Mouse (Mus musculus): ENCODE results near the gene Cdk2ap2. TPM values are rescaled to one million over a fixed set of nuclear protein-coding genes. Genes with fewer than 3 reads are reported as not detected.
"Not testable (repeated sequence)": the region's sequence is repeated elsewhere in the genome, so short reads cannot be mapped to it uniquely, and the experiment has no call there.

The Cdk2ap2 gene
- polyA plus RNA-seq, 1 experiment from 2014 or later: 79.2 TPM

- H3K9me3 ChIP-seq (ENCODE audit: control insufficient read depth, low read length); H3K27me3 ChIP-seq (ENCODE audit: control insufficient read depth, insufficient read depth, low read length); H3K4me2 ChIP-seq (replicated peaks); ATAC-seq (ENCODE audit: low FRiP score); H3K4me1 ChIP-seq (replicated peaks; ENCODE audit: control insufficient read depth, insufficient read depth, low read length); DNase-seq (ENCODE audit: low spot score); H3K4me3 ChIP-seq (replicated peaks; ENCODE audit: low read length); H3K9ac ChIP-seq; H3K27ac ChIP-seq: not testable (repeated sequence)
- WGBS: 28% methylated on average over 8 of the region's 8 CpGs
- peaks cover 27% of the 10 kb centered on the region for H3K36me3 ChIP-seq (replicated peaks; ENCODE audit: control insufficient read depth, insufficient read depth)
Measured at GRCm38 (mm10) chr19:4135963-4136345, 39.0 kb downstream of the Cdk2ap2 start.

DNA sequence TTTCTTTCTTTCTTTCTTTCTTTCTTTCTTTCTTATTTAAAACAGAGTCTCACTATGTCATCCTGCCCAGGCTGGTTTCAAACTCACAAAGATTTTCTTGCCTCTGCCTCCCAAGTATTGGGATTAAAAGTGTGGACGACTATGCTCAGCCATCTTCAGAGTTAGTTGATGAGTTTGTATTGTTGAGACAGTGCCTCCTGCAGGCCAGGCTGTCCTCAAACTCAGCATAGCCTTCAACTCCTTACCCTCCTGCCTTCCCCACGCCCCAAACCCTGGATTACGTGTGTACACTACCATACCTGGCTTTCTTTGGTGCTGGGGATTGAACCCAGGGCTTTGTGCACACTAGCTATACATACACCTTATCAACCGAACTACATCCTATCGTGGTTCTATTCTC lies 39.5 kb downstream of the Cdk2ap2 start:
- DNase-seq (ENCODE audit: low spot score) (no peak), ATAC-seq (ENCODE audit: low FRiP score) (no peak)
- Histone ChIP-seq H3K4me2 (replicated peaks) (no peak overlapping the region), H3K4me3 (replicated peaks; ENCODE audit: low read length) (no peak overlapping the region), H3K36me3 (replicated peaks; ENCODE audit: control insufficient read depth, insufficient read depth) (peaks cover 22% of the 10 kb centered on the region), H3K9me3 (ENCODE audit: control insufficient read depth, low read length) (no peaks in the 10 kb centered on the region), H3K4me1 (replicated peaks; ENCODE audit: control insufficient read depth, insufficient read depth, low read length) (no peaks in the 10 kb centered on the region), H3K27me3 (ENCODE audit: control insufficient read depth, insufficient read depth, low read length) (no peaks in the 10 kb centered on the region), H3K27ac (no peak overlapping the region), H3K9ac (no peak overlapping the region)
- 77% methylated on average over 5 of the region's 5 CpGs for WGBS

DNA sequence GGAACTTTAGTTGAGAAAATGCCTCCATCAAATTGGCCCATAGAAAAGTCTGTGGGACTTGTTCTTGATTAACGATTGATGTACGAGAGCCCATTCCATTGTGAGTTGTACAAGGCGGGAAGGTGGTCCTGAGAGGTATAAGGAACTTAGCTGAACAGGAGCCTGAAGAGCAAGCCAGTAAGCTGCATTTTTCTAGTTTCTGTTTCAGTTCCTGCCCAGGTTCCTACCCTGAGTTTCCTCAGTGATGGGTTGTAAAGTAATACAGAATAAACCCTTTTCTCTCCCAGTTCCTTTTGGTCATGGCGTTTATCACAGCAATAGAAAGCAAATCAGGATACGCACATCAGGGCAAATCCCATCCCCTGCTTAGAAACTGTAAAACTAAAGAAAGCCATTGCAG lies 40.9 kb downstream of the Cdk2ap2 start:
- WGBS: 81% methylated on average over 5 of the region's 5 CpGs
- Histone ChIP-seq H3K4me3 (replicated peaks; ENCODE audit: low read length) (no peak overlapping the region), H3K9me3 (ENCODE audit: control insufficient read depth, low read length) (no peaks in the 10 kb centered on the region), H3K36me3 (replicated peaks; ENCODE audit: control insufficient read depth, insufficient read depth) (peaks cover 7% of the 10 kb centered on the region), H3K4me1 (replicated peaks; ENCODE audit: control insufficient read depth, insufficient read depth, low read length) (no peaks in the 10 kb centered on the region), H3K27ac (no peak overlapping the region), H3K27me3 (ENCODE audit: control insufficient read depth, insufficient read depth, low read length) (no peaks in the 10 kb centered on the region), H3K4me2 (replicated peaks) (no peak overlapping the region), H3K9ac (no peak overlapping the region)
- ATAC-seq (ENCODE audit: low FRiP score) (no peak), DNase-seq (ENCODE audit: low spot score) (no peak)

GRCm38 (mm10) chr19:4139446-4139845 lies 42.5 kb downstream of the Cdk2ap2 start, which contains the start of gene Gpr152:
Gene Gpr152, plus strand, starts transcription at chr19:4139787.
- DNase-seq (ENCODE audit: low spot score) (no peak), ATAC-seq (ENCODE audit: low FRiP score) (no peak)
- Histone ChIP-seq H3K27me3 (ENCODE audit: control insufficient read depth, insufficient read depth, low read length) (no peaks in the 10 kb centered on the region), H3K4me3 (replicated peaks; ENCODE audit: low read length) (no peak within 1 kb of the TSS), H3K9me3 (ENCODE audit: control insufficient read depth, low read length) (no peaks in the 10 kb centered on the region), H3K4me2 (replicated peaks) (no peak within 1 kb of the TSS), H3K9ac (no peak within 1 kb of the TSS), H3K36me3 (replicated peaks; ENCODE audit: control insufficient read depth, insufficient read depth) (no peaks in the 10 kb centered on the region), H3K27ac (no peak within 1 kb of the TSS), H3K4me1 (replicated peaks; ENCODE audit: control insufficient read depth, insufficient read depth, low read length) (no peaks in the 10 kb centered on the region)
- WGBS: 75% methylated on average over 2 of the region's 2 CpGs

DNA sequence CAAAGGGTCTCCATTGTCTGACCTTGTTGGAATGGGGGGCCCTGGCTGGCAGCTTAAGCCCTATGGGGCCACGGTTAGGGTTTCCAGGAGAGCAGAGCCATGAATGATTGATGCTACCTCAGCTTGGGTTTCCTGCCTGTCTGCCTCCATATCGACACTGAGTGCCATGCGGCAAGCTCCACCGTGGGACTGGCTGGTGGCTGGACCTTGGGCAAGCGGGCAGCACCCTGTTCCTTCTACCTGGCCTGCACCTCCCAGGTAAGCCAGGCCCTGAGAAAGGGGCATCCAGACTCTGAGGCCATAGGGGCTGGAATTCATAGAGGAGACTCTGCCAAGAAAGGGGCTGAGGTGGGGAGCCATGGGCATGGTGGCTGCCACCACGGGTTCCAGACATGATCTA lies 43.2 kb downstream of the Cdk2ap2 start:
- WGBS: 87% methylated on average over 6 of the region's 6 CpGs
- Histone ChIP-seq H3K27ac (no peak overlapping the region), H3K4me1 (replicated peaks; ENCODE audit: control insufficient read depth, insufficient read depth, low read length) (no peaks in the 10 kb centered on the region), H3K36me3 (replicated peaks; ENCODE audit: control insufficient read depth, insufficient read depth) (no peaks in the 10 kb centered on the region), H3K27me3 (ENCODE audit: control insufficient read depth, insufficient read depth, low read length) (no peaks in the 10 kb centered on the region), H3K4me3 (replicated peaks; ENCODE audit: low read length) (no peak overlapping the region), H3K9ac (no peak overlapping the region), H3K9me3 (ENCODE audit: control insufficient read depth, low read length) (no peaks in the 10 kb centered on the region), H3K4me2 (replicated peaks) (no peak overlapping the region)
- ATAC-seq (ENCODE audit: low FRiP score) (no peak), DNase-seq (ENCODE audit: low spot score) (no peak)

- no peaks in the 10 kb centered on the region for H3K36me3 ChIP-seq (replicated peaks; ENCODE audit: control insufficient read depth, insufficient read depth)
- ATAC-seq (ENCODE audit: low FRiP score): no peak
- WGBS: 92% methylated on average over 18 of the region's 18 CpGs
- H3K4me2 ChIP-seq (replicated peaks): no peak overlapping the region
- no peak overlapping the region for H3K9ac ChIP-seq
- H3K4me1 ChIP-seq (replicated peaks; ENCODE audit: control insufficient read depth, insufficient read depth, low read length): peaks cover under 1% of the 10 kb centered on the region; the same call in 1 of the 2 replicates
- H3K27me3 ChIP-seq (ENCODE audit: control insufficient read depth, insufficient read depth, low read length): no peaks in the 10 kb centered on the region
- no peaks in the 10 kb centered on the region for H3K9me3 ChIP-seq (ENCODE audit: control insufficient read depth, low read length)
- no peak for DNase-seq (ENCODE audit: low spot score)
- H3K27ac ChIP-seq: no peak overlapping the region
- no peak overlapping the region for H3K4me3 ChIP-seq (replicated peaks; ENCODE audit: low read length)
Measured at GRCm38 (mm10) chr19:4142416-4143173, 45.6 kb downstream of the Cdk2ap2 start.

DNA sequence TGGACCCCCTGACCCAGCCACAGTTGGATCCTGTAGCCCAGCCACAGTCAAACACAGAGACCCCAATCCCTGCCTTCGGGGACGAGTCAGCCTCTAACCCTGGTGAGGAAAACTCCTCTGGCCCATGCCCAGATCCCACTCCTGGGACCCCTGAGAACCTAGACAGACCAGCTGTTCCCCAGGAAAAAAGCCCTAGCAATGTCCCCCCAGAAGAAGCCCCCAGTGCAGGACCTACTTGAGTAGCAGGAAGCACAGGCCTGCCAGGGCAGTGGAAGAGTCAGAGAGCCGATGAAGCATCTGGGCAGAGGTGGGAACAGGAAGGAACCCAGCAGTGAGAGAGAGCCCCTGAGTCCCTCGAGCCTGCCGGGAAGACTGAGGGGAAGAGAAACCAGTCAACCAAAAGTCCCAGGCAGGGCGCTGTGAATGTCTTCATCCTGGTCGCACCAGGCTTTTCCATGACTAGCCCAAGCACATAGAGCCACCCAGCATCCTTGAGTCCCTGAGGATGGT lies 46.8 kb downstream of the Cdk2ap2 start, which contains the start of gene Cabp4:
TSS of gene Cabp4 (minus strand) at position 275 of the 510 bp plus-strand sequence.
- Histone ChIP-seq H3K36me3 (replicated peaks; ENCODE audit: control insufficient read depth, insufficient read depth) (no peaks in the 10 kb centered on the region), H3K27me3 (ENCODE audit: control insufficient read depth, insufficient read depth, low read length) (no peaks in the 10 kb centered on the region), H3K9me3 (ENCODE audit: control insufficient read depth, low read length) (no peaks in the 10 kb centered on the region), H3K27ac (no peak within 1 kb of the TSS), H3K9ac (no peak within 1 kb of the TSS), H3K4me1 (replicated peaks; ENCODE audit: control insufficient read depth, insufficient read depth, low read length) (peaks cover 5% of the 10 kb centered on the region; the same call in 1 of the 2 replicates), H3K4me2 (replicated peaks) (no peak within 1 kb of the TSS), H3K4me3 (replicated peaks; ENCODE audit: low read length) (no peak within 1 kb of the TSS)
- no peak for ATAC-seq (ENCODE audit: low FRiP score)
- no peak for DNase-seq (ENCODE audit: low spot score)
- 84% methylated on average over 7 of the region's 7 CpGs for WGBS

DNA sequence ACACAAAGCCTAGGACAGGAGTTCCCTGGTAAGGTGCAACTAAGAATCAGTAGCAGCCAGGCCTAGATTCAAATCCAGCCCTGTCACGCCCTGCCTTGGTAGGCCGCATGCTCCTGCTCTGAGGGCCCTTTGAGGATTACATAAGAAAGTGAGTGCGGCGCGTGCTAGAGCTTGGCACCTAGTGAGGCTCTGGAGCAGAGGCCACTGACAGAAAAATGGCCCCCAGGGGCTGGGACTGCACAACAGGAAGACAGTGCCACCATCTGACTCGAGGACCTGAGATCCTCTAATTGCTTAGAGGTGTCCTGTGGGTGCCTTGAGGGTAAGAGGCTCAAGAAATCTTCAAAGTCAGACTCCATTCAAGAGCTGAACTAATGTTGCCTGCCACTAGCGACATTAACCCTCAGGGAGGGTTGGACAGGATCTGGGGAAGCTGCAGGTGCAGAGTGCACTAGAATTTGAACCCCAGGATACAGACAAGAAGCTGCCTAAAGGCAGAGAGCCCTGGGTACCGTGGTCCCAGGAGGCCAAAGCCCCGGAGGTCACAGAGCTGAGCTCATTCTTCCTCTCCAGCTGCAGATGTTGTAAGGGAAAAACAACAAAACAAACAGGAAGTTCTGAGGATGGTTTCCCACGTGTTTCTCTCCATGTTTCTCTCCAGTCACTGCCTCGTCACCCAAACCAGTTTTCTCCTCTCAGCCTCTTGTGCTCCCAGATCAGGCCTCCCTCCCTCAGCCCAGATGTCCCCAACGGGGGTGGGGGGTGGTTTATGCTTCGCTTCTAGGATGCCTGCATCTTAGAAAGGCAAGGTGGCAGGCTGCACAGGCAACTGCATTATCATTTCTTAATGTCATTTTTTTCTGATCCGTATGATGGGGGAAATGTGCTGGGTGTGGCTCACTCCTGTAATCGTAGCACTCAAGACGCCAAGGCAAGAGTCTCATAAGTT lies 47.8 kb downstream of the Cdk2ap2 start:
- ATAC-seq (ENCODE audit: low FRiP score) (no peak), DNase-seq (ENCODE audit: low spot score) (no peak)
- no peak overlapping the region for H3K27ac ChIP-seq
- H3K4me2 ChIP-seq (replicated peaks): no peak overlapping the region
- no peak overlapping the region for H3K9ac ChIP-seq
- H3K9me3 ChIP-seq (ENCODE audit: control insufficient read depth, low read length): no peaks in the 10 kb centered on the region
- no peaks in the 10 kb centered on the region for H3K27me3 ChIP-seq (ENCODE audit: control insufficient read depth, insufficient read depth, low read length)
- 84% methylated on average over 16 of the region's 16 CpGs for WGBS
- H3K4me3 ChIP-seq (replicated peaks; ENCODE audit: low read length): no peak overlapping the region
- H3K4me1 ChIP-seq (replicated peaks; ENCODE audit: control insufficient read depth, insufficient read depth, low read length): peaks cover 14% of the 10 kb centered on the region
- H3K36me3 ChIP-seq (replicated peaks; ENCODE audit: control insufficient read depth, insufficient read depth): no peaks in the 10 kb centered on the region

GRCm38 (mm10) chr19:4145936-4146335 lies 49.0 kb downstream of the Cdk2ap2 start:
- Histone ChIP-seq H3K36me3 (replicated peaks; ENCODE audit: control insufficient read depth, insufficient read depth) (peaks cover 2% of the 10 kb centered on the region), H3K27ac (no peak overlapping the region), H3K4me2 (replicated peaks) (no peak overlapping the region), H3K9me3 (ENCODE audit: control insufficient read depth, low read length) (no peaks in the 10 kb centered on the region), H3K4me3 (replicated peaks; ENCODE audit: low read length) (no peak overlapping the region), H3K27me3 (ENCODE audit: control insufficient read depth, insufficient read depth, low read length) (no peaks in the 10 kb centered on the region), H3K9ac (no peak overlapping the region), H3K4me1 (replicated peaks; ENCODE audit: control insufficient read depth, insufficient read depth, low read length) (peaks cover 14% of the 10 kb centered on the region)
- DNase-seq (ENCODE audit: low spot score) (no peak), ATAC-seq (ENCODE audit: low FRiP score) (no peak)
- 89% methylated on average over 5 of the region's 5 CpGs for WGBS

Data from hindbrain, embryonic 14.5 days (tissue).